Mouse (Mus musculus) CH12.LX (cell line): ENCODE data around the gene Znhit1. TPM values are rescaled to one million over a fixed set of nuclear protein-coding genes. Genes with fewer than 3 reads are reported as not detected.

Source experiments
- DNase-seq: peaks from one replicate; pipeline ENCODE4 v3.0.0-alpha.2; 2013; ENCODE audit errors: extremely low read depth
- H3K27ac ChIP-seq: 2 replicates; pipeline ENCODE4 v1.5.1; 2012; ENCODE audit warnings: low read depth, mild to moderate bottlenecking, control low read depth, moderate library complexity; ENCODE audit not compliant: insufficient read depth
- H3K27me3 ChIP-seq: replicated peaks from 2 replicates; pipeline ENCODE3; 2012; ENCODE audit warnings: inconsistent platforms
- H3K36me3 ChIP-seq, 2 experiments: replicated peaks in 1 of 2; 2 replicates each; pipeline versions ENCODE3 to v1.6.1; 2012; ENCODE audit warnings: inconsistent platforms in 1 of 2, low read length in 1 of 2, mild to moderate bottlenecking in 1 of 2, mixed read lengths in 1 of 2, moderate library complexity in 1 of 2; ENCODE audit not compliant: control insufficient read depth in 1 of 2, insufficient read depth in 1 of 2
- H3K4me1 ChIP-seq, 2 experiments: 2 replicates each; pipeline ENCODE4 v1.6.1; 2012; ENCODE audit warnings: inconsistent platforms in 1 of 2, moderate library complexity in 1 of 2; ENCODE audit not compliant: insufficient read depth in 2 of 2, control insufficient read depth in 1 of 2
- H3K4me2 ChIP-seq: 2 replicates; pipeline ENCODE4 v1.6.1; 2012; ENCODE audit warnings: low read depth, mild to moderate bottlenecking, control low read depth; ENCODE audit not compliant: poor library complexity, insufficient read depth, severe bottlenecking
- H3K4me3 ChIP-seq, 3 experiments: fragments of 150-350 bp in 1 of 3; sonication (generic) in 1 of 3; replicated peaks in 1 of 3; 2 replicates each; pipeline versions ENCODE3 to v1.5.1; 2011 to 2012; ENCODE audit warnings: low read depth in 2 of 3, low read length in 2 of 3, mild to moderate bottlenecking in 2 of 3, moderate library complexity in 2 of 3, control low read depth in 1 of 3, improper control_type of control experiment in 1 of 3, inconsistent platforms in 1 of 3, mixed read lengths in 1 of 3; ENCODE audit not compliant: poor library complexity in 1 of 3
- H3K79me2 ChIP-seq: replicated peaks from 2 replicates; pipeline ENCODE4 v1.6.1; 2012; ENCODE audit warnings: mild to moderate bottlenecking, moderate library complexity; ENCODE audit not compliant: control insufficient read depth, poor library complexity, insufficient read depth, severe bottlenecking; ENCODE audit errors: extremely low read depth
- H3K9ac ChIP-seq: 2 replicates; pipeline ENCODE4 v1.6.1; 2012; ENCODE audit warnings: low read depth, mild to moderate bottlenecking, control low read depth, moderate library complexity; ENCODE audit not compliant: insufficient read depth
- H3K9me3 ChIP-seq: replicated peaks from 2 replicates; pipeline ENCODE3; 2012; ENCODE audit warnings: low read length, inconsistent platforms, mixed read lengths
- BHLHE40 ChIP-seq: IDR thresholded peaks from 2 replicates; pipeline ENCODE4 v1.6.1; 2011; ENCODE audit warnings: mild to moderate bottlenecking, low read depth, low read length, improper control_type of control experiment
- CHD1 ChIP-seq: IDR thresholded peaks from 2 replicates; pipeline ENCODE4 v1.6.1; 2012; ENCODE audit warnings: low read depth, low read length, improper control_type of control experiment, inconsistent platforms
- CHD2 ChIP-seq: IDR thresholded peaks from 2 replicates; pipeline ENCODE4 v1.6.1; 2011; ENCODE audit warnings: low read length, improper control_type of control experiment
- EP300 ChIP-seq: IDR thresholded peaks from 2 replicates; pipeline ENCODE4 v1.6.1; 2011; ENCODE audit warnings: low read length, improper control_type of control experiment
- GABPA ChIP-seq: IDR thresholded peaks from 2 replicates; pipeline ENCODE4 v1.6.1; 2012; ENCODE audit warnings: low read depth, low read length, improper control_type of control experiment, inconsistent platforms; ENCODE audit not compliant: insufficient replicate concordance
- HCFC1 ChIP-seq: IDR thresholded peaks from 2 replicates; pipeline ENCODE4 v1.6.1; 2012; ENCODE audit warnings: low read depth, mild to moderate bottlenecking, inconsistent platforms, low read length, improper control_type of control experiment
- IRF4 ChIP-seq: IDR thresholded peaks from 2 replicates; pipeline ENCODE4 v1.6.1; 2014; ENCODE audit warnings: low read depth, mild to moderate bottlenecking, inconsistent platforms, low read length, improper control_type of control experiment
- MAX ChIP-seq: IDR thresholded peaks from 2 replicates; pipeline ENCODE4 v1.6.1; 2011; ENCODE audit warnings: low read length, improper control_type of control experiment
- MEF2A ChIP-seq: IDR thresholded peaks from 2 replicates; pipeline ENCODE4 v1.6.1; 2014; ENCODE audit warnings: low read depth, mild to moderate bottlenecking, inconsistent platforms, low read length, improper control_type of control experiment, borderline replicate concordance
- MXI1 ChIP-seq: IDR thresholded peaks from 2 replicates; pipeline ENCODE4 v1.6.1; 2011; ENCODE audit warnings: mild to moderate bottlenecking, low read depth, low read length, improper control_type of control experiment
- MYC ChIP-seq: IDR thresholded peaks from 2 replicates; pipeline ENCODE4 v1.6.1; 2011; ENCODE audit warnings: low read depth, mild to moderate bottlenecking, improper control_type of control experiment, low read length
- PAX5 ChIP-seq: IDR thresholded peaks from 2 replicates; pipeline ENCODE4 v1.6.1; 2012; ENCODE audit warnings: low read length, inconsistent platforms, mixed read lengths
- POLR2A ChIP-seq: IDR thresholded peaks from 2 replicates; pipeline ENCODE4 v1.6.1; 2011; ENCODE audit warnings: low read depth, mild to moderate bottlenecking, improper control_type of control experiment, low read length
- POLR2AphosphoS2 ChIP-seq: IDR thresholded peaks from 2 replicates; pipeline ENCODE4 v1.6.1; 2011; ENCODE audit warnings: low read depth, low read length, improper control_type of control experiment
- USF1 ChIP-seq: IDR thresholded peaks from 2 replicates; pipeline ENCODE4 v1.6.1; 2014; ENCODE audit warnings: low read depth, mild to moderate bottlenecking, inconsistent platforms, low read length, improper control_type of control experiment
- ZMIZ1 ChIP-seq: IDR thresholded peaks from 2 replicates; pipeline ENCODE4 v1.6.1; 2012; ENCODE audit warnings: low read depth, mild to moderate bottlenecking, inconsistent platforms, low read length, improper control_type of control experiment
- dilution Hi-C: fragments of 300-500 bp; cut with MboI; formaldehyde crosslinking; loops from 2 replicates; pipeline ENCODE4 v1.14.3; 2020; ENCODE audit warnings: low sequenced_read_pairs; ENCODE audit not compliant: extremely low pct_unique_long_range_greater_than_20kb, extremely low pct_ligation_motif_present
- in situ Hi-C: fragments of 300-500 bp; cut with MboI; formaldehyde crosslinking; loops from 3 replicates; pipeline ENCODE4 v1.14.3; 2019; ENCODE audit warnings: low sequenced_read_pairs, low pct_ligation_motif_present, low pct_unique_long_range_greater_than_20kb, mixed read lengths
- polyA plus RNA-seq: library from polyadenylated mRNA; unstranded; fragments of >175 nt; gene quantifications from 2 replicates; pipeline ENCODE4 v1.2.1, GENCODE M21; 2012; ENCODE audit warnings: low read depth; ENCODE audit not compliant: insufficient read length
- total RNA-seq, 2 experiments: library from RNA; depleted of rRNA; stranded (reverse); fragments of 300-350 nt in 1 of 2; fragments of >200 nt in 1 of 2; gene quantifications; 2 replicates each; pipeline ENCODE4 v1.2.3; 2012 to 2014

The Znhit1 gene
- total and polyA plus RNA-seq, 3 experiments: 39.6 to 99.2 (median 60.1) TPM

DNA sequence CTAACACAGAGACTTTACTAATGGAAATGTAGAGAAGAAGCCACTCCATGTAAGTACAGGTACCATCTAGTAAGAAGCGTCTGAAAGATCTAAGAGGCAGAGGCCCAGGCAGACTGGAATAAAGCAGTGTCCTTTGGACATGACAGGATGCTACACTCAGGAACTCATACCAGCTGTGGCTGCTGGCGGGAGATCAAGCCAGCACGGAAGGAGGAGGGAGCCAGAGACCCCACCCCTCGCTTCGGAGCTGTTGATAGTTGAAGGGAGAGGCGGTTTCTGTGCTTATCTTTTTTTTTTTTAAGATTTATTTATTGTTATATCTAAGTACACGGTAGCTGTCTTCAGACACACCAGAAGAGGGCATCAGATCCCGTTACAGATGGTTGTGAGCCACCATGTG is 19.5 kb upstream of the Znhit1 start:
- DNase-seq: no peak
- dilution Hi-C loops: no loop called here
- TF ChIP-seq USF1 (no peak), MYC (no peak), MXI1 (no peak), PAX5 (no peak)
- TF ChIP-seq, all 38 proteins: peak for 0

DNA sequence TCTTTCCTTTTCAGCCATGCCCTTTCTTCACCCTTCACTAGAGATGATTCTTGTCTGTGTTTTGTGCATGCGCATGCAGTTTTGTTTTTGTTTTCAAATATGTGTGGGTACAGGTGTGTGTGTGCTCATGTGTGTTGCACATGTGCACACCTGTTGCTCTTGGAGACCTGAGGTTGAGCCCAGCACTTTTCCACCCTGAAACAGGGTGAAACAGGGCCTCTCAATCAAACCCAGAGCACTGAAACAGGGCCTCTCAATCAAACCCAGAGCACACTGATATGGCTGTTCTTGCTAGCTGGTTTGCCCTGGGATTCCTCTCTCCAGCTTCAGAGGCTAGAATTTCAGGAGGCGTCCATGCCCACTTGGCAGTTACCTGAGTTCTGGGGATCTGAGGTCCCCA is 12.8 kb upstream of the Znhit1 start:
- Histone ChIP-seq H3K9ac (no peak overlapping the region), H3K9me3 (peaks cover 3% of the 10 kb centered on the region), H3K4me3 (no peak overlapping the region), H3K27ac (no peak overlapping the region), H3K36me3 (peaks cover 4 to 11% of the 10 kb centered on the region in 2 experiments)
- in situ Hi-C loops (no loop called here), dilution Hi-C loops (no loop called here)
- TF ChIP-seq POLR2A: no peak
- peak; percentile 40 for TF ChIP-seq BHLHE40
- TF ChIP-seq CHD1: no peak
- no peak for TF ChIP-seq IRF4
- TF ChIP-seq GABPA: no peak
- TF ChIP-seq EP300: no peak
- TF ChIP-seq HCFC1: peak; percentile 65
- TF ChIP-seq CHD2: no peak
- TF ChIP-seq MAX: no peak
- peak; percentile 39; the same call in 1 of the 2 replicates for TF ChIP-seq MXI1
- TF ChIP-seq ZMIZ1: no peak
- TF ChIP-seq, all 38 proteins: peak for 3
- DNase-seq: peak; percentile 14
- no peaks in the 10 kb centered on the region for H3K79me2 ChIP-seq
- H3K4me1 ChIP-seq: no peaks in the 10 kb centered on the region
- no peak overlapping the region for H3K4me2 ChIP-seq
- H3K27me3 ChIP-seq: peaks cover 21% of the 10 kb centered on the region

More for the DNA sequence above, 19.5 kb upstream of the Znhit1 start:
- Histone ChIP-seq H3K9me3 (no peaks in the 10 kb centered on the region), H3K79me2 (no peaks in the 10 kb centered on the region), H3K36me3 (no peaks in the 10 kb centered on the region), H3K27me3 (peaks cover 64% of the 10 kb centered on the region), H3K4me2 (no peak overlapping the region), H3K4me3 (no peak overlapping the region), H3K4me1 (no peaks in the 10 kb centered on the region), H3K9ac (no peak overlapping the region), H3K27ac (no peak overlapping the region)
- in situ Hi-C loops: no loop called here

DNA sequence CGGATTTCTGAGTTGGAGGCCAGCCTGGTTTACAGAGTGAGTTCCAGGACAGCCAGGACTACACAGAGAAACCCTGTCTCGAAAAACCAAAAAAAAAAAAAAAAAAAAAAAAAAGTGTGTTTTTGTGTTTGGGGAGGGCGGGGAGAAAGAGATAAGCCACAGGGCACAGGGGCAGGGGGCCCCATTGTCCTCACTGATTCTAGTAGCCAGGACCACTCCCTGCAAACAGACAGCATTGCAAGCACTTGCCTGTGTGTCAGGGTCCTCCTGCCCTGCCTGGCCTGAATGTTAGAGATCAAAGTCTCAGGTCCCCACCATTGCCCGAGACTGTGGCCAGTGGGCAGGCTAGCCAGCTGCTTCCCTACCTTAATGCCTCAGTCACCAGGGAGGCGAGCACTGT is 11.6 kb upstream of the Znhit1 start:
- TF ChIP-seq GABPA (no peak), POLR2AphosphoS2 (no peak), MEF2A (no peak), CHD2 (no peak)
- Histone ChIP-seq H3K27ac (no peak overlapping the region), H3K9ac (no peak overlapping the region), H3K36me3 (peaks cover 14 to 23% of the 10 kb centered on the region in 2 experiments), H3K4me3 (no peak overlapping the region), H3K9me3 (peaks cover 3% of the 10 kb centered on the region), H3K4me1 (no peaks in the 10 kb centered on the region), H3K27me3 (peaks cover 11% of the 10 kb centered on the region), H3K79me2 (no peaks in the 10 kb centered on the region), H3K4me2 (no peak overlapping the region)
- dilution Hi-C loops: no loop called here
- in situ Hi-C loops: no loop called here
- DNase-seq: no peak
